Mouse (Mus musculus) embryonic facial prominence, embryonic 14.5 days (tissue): ENCODE measurements around the gene Cdon. TPM values are rescaled to one million over a fixed set of nuclear protein-coding genes. Genes with fewer than 3 reads are reported as not detected.

Experiments used
- ATAC-seq: fragments of 200-750 bp; cut with Nextera tagmentation; 2 replicates; pipeline ENCODE4 v1.8.0; 2017; ENCODE audit warnings: low read depth, moderate number of reproducible peaks, moderate TSS enrichment
- DNase-seq: peaks from one replicate; pipeline ENCODE4 v3.0.0-alpha.2; 2015; ENCODE audit warnings: low spot score
- H3K27ac ChIP-seq: fragments of 300-500 bp; sonication (generic); replicated peaks from 2 replicates; pipeline ENCODE4 v1.5.1; 2014; ENCODE audit warnings: low read depth, mild to moderate bottlenecking, low read length, moderate library complexity
- H3K27me3 ChIP-seq: fragments of 300-500 bp; sonication (generic); replicated peaks from 2 replicates; pipeline ENCODE4 v1.6.1; 2014; ENCODE audit warnings: low read length; ENCODE audit not compliant: control insufficient read depth, insufficient read depth
- H3K36me3 ChIP-seq: fragments of 300-500 bp; sonication (generic); 2 replicates; pipeline ENCODE4 v1.6.1; 2014; ENCODE audit warnings: low read length, mixed read lengths; ENCODE audit not compliant: control insufficient read depth, insufficient read depth
- H3K4me1 ChIP-seq: fragments of 300-500 bp; sonication (generic); 2 replicates; pipeline ENCODE4 v1.6.1; 2014; ENCODE audit warnings: antibody characterized with exemption, low read length; ENCODE audit not compliant: control insufficient read depth, insufficient read depth
- H3K4me2 ChIP-seq: fragments of 300-500 bp; sonication (generic); 2 replicates; pipeline ENCODE4 v1.6.1; 2014; ENCODE audit warnings: low read depth, mild to moderate bottlenecking, low read length, moderate library complexity, mixed read lengths
- H3K4me3 ChIP-seq: fragments of 300-500 bp; sonication (generic); 2 replicates; pipeline ENCODE4 v1.5.1; 2014; ENCODE audit warnings: low read depth, mild to moderate bottlenecking, low read length
- H3K9ac ChIP-seq: fragments of 300-500 bp; sonication (generic); 2 replicates; pipeline ENCODE4 v1.6.1; 2014; ENCODE audit warnings: low read depth, mild to moderate bottlenecking, low read length, moderate library complexity, mixed read lengths
- H3K9me3 ChIP-seq: fragments of 300-500 bp; sonication (generic); 2 replicates; pipeline ENCODE4 v1.6.1; 2016; ENCODE audit warnings: low read length; ENCODE audit not compliant: control insufficient read depth
- WGBS: fragments of 180-500 bp; shearing (Covaris S2); extraction: QIAGEN DNeasy Blood & Tissue Kit; methylation state at CpG from one replicate; pipeline ENCODE4 v1.1.7; 2014; 5-methylcytosine and 5-hydroxymethylcytosine counted together
- polyA plus RNA-seq: library from polyadenylated mRNA; unstranded; fragments of >200 nt; fragmentation: Nextera tagmentation; extraction: Ambion mirVana; gene quantifications from 2 replicates; pipeline ENCODE4 v1.2.1, GENCODE M21; 2014

Gene Cdon
- polyA plus RNA-seq, 1 experiment from 2014 or later = 15.8 TPM

DNA sequence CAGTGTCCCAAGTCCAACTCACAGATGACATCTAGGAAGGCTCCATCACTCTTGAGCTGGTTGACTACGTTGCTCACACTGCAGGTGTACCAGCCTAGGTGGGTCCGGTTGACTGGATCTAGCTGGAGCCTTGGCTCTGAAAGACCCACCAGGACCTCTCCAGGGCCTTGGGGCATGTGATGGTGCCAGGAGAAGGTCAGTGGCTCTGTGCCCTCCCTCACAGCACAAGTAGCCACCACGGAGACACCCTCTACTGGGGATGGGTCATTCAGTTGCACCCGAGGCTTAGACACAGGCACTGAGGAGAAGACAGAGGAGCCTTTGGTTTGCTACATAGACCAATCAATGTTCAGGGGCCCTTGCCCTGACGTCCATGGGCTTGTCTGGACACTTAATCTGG lies 95.3 kb downstream of the Cdon start:
- ATAC-seq = no peak
- Histone ChIP-seq H3K4me2 (no peak overlapping the region), H3K4me1 (no peaks in the 10 kb centered on the region), H3K4me3 (no peak overlapping the region), H3K27ac (no peak overlapping the region), H3K36me3 (no peaks in the 10 kb centered on the region), H3K9ac (no peak overlapping the region), H3K27me3 (no peaks in the 10 kb centered on the region), H3K9me3 (no peaks in the 10 kb centered on the region)
- 75% methylated on average over 5 of the region's 5 CpGs for WGBS
- DNase-seq = no peak

DNA sequence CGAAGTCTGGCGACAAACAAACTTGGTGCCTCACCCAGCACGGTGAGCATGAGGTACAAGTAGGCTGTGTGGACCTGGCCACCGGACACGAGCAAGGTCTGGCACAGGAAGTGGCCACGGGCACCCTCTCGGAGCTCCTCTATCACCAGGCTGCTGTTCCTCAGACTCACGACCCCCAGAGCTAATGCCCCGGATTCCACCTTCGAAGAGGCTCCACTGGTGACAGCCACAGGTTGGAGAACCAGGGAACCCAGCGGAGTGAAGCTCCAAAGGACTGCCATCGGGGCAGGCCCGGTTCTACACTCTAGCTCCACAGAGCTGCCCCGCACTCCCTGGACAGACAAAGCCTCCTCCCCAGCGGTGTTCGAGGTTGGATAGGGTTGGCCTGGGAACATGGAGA lies 95.8 kb downstream of the Cdon start:
- Histone ChIP-seq H3K27me3 (no peaks in the 10 kb centered on the region), H3K4me2 (no peak overlapping the region), H3K4me3 (no peak overlapping the region), H3K27ac (no peak overlapping the region), H3K36me3 (no peaks in the 10 kb centered on the region), H3K4me1 (no peaks in the 10 kb centered on the region), H3K9ac (no peak overlapping the region), H3K9me3 (no peaks in the 10 kb centered on the region)
- DNase-seq (no peak), ATAC-seq (no peak)
- 92% methylated on average over 12 of the region's 16 CpGs for WGBS

DNA sequence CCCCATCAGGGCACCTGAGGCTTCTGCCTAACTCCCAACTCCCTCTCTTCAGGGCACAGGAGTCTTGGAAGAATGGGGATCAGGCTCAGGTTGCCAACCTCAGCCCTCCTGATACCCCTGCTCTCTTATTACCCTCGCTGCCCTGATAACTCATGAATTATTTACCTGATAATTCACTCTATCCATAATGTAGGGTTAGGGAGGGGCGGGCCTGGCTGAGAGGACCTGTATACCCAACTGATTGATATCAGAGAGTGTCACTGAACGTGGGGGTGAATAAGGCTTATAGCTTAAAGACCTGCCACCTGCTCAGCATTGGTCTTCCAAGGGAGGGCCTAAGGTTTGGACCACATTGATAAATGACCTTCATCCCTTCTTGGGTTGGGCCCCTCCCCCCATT lies 97.2 kb downstream of the Cdon start, which contains the start of gene Gm1113:
Gm1113 (minus strand) TSS at position 101 of the 400 bp plus-strand sequence.
- H3K4me3 ChIP-seq = no peak within 1 kb of the TSS
- no peaks in the 10 kb centered on the region for H3K4me1 ChIP-seq
- H3K27ac ChIP-seq = no peak within 1 kb of the TSS
- ATAC-seq (no peak), DNase-seq (no peak)
- no peak within 1 kb of the TSS for H3K4me2 ChIP-seq
- WGBS = 80% methylated on average over 3 of the region's 3 CpGs
- no peaks in the 10 kb centered on the region for H3K27me3 ChIP-seq
- H3K9me3 ChIP-seq = no peaks in the 10 kb centered on the region
- no peak within 1 kb of the TSS for H3K9ac ChIP-seq
- no peaks in the 10 kb centered on the region for H3K36me3 ChIP-seq

DNA sequence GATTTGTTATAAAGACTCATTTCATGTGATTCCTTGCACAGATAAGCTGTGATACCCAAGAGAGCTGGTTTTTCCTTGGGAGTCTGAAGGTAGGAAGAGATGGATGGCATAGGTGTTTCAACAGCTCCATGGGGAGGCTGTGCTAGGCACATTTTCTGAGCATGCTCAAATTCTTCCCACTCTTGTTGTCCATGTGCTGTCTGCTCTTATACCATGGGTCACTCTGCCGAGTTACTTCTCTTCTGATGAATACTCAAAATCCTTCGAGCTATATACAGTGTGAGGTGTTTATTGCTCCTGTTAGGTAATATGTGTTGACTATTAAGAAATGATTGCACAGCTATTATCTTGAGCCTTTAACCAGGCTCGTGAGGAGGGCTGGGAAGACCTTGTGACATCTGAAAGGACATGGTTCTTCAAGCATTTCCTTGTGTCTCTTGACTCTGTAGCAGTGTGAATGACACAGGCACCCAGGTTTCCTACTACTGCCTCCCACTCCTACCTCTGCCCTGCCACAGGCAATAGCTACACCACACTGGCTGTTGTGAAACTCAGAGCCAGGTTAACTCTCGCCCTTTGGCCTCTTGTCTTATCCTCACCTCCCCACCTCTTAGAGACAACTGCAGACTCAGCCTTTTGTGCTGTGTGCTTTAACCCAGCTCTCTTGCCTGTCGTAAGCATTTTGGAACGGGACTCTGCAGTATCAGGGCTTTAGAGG lies 99.9 kb downstream of the Cdon start:
- H3K4me3 ChIP-seq = no peak overlapping the region
- ATAC-seq (no peak), DNase-seq (no peak)
- no peaks in the 10 kb centered on the region for H3K9me3 ChIP-seq
- no peak overlapping the region for H3K4me2 ChIP-seq
- peaks cover 9% of the 10 kb centered on the region for H3K4me1 ChIP-seq
- H3K27ac ChIP-seq = no peak overlapping the region
- no peak overlapping the region for H3K9ac ChIP-seq
- H3K36me3 ChIP-seq = no peaks in the 10 kb centered on the region
- H3K27me3 ChIP-seq = no peaks in the 10 kb centered on the region
- 76% methylated on average over 6 of the region's 6 CpGs for WGBS

DNA sequence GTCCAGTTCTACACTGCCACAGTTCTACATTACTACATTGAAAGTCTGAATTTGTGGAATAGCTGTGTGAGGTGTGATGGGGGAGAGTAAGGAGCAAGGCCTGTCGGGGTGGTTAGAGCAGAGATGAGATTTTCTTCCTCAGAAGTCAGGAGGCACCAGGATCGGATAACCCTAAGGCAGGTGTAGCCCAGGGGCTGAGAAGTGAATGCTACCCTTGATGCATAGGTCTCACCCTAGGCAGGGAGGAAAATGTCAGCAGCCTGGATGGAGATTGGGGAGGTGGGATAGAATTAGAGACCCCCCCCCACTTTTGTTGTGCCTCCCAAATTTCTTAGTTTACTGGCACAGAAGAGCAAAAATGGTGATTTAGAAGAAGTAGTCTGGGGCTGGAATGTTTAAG lies 101.3 kb downstream of the Cdon start:
- H3K27ac ChIP-seq = 0 out of 2 replicates have a peak overlapping the region, but pooled peaks have one; percentile 61
- H3K4me3 ChIP-seq = no peak overlapping the region
- H3K36me3 ChIP-seq = no peaks in the 10 kb centered on the region
- H3K4me1 ChIP-seq = peaks cover 9% of the 10 kb centered on the region
- no peak overlapping the region for H3K4me2 ChIP-seq
- H3K9me3 ChIP-seq = no peaks in the 10 kb centered on the region
- no peak overlapping the region for H3K9ac ChIP-seq
- WGBS = 58% methylated on average over 2 of the region's 2 CpGs
- DNase-seq (no peak), ATAC-seq (no peak)
- no peaks in the 10 kb centered on the region for H3K27me3 ChIP-seq

DNA sequence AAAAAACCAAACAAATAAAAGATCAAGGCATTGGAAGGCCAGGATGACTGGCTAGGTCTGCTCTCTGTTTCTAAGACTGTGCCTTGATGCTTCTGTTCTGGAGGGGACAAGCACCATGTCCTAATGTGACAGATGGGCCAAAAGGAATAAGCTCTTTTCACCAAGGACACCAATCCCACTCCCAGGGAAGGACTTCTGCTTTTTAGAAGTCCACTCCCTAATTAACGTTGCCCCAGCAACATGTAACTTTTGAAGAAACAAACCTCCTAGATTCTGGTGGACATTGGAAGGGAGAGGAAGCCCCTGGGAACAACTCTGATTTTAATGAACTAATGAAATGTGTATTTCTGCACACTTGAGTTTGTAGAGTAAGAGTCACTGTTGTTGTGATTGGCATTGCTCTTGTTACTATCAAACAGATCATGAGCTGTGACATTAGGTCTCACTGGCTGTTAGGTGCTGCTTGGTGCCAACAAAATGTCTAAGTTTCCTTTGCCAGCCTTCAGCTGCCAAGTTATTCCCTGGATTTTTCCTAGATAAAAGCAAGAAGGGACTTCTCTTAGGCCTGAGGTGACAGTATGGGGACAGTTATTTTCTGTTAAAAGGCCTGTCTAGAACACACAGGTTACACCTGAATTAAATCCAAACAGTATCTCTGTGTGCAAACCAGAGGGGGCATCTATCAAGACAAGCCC lies 102.0 kb downstream of the Cdon start:
- Histone ChIP-seq H3K9me3 (no peaks in the 10 kb centered on the region), H3K36me3 (no peaks in the 10 kb centered on the region), H3K4me2 (no peak overlapping the region), H3K27ac (peak overlapping the region; percentile 61), H3K4me1 (peaks cover 9% of the 10 kb centered on the region), H3K4me3 (no peak overlapping the region), H3K27me3 (no peaks in the 10 kb centered on the region), H3K9ac (no peak overlapping the region)
- 79% methylated on average over 1 of the region's 1 CpGs for WGBS
- DNase-seq (no peak), ATAC-seq (no peak)

DNA sequence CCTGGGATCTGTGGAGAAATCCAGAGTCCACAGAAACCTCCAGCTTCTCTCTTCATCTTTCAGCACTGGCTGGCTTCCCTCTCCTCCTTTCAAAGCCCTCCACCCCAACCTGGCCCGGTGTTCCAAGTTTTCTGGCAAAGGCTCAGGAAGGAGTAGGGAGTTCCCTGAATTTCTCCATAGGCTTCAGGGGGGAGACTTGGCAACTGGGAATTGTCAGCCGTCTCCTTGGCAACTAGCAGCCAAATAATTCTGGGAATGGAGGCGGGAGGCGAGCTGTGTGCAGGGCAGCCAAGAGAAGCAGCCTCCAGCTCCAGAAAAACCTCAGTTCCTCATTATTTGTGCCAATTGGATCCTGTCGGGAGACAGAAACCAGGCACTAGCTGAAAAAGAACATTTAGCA lies 102.6 kb downstream of the Cdon start:
- peak; percentile 90 for ATAC-seq
- Histone ChIP-seq H3K9me3 (no peaks in the 10 kb centered on the region), H3K4me2 (peak overlapping the region; percentile 6; the same call in 1 of the 2 replicates), H3K9ac (no peak overlapping the region), H3K4me1 (peaks cover 9% of the 10 kb centered on the region), H3K36me3 (no peaks in the 10 kb centered on the region), H3K27ac (peak overlapping the region; percentile 61), H3K27me3 (no peaks in the 10 kb centered on the region), H3K4me3 (no peak overlapping the region)
- peak; percentile 96 for DNase-seq
- 21% methylated on average over 5 of the region's 5 CpGs for WGBS

DNA sequence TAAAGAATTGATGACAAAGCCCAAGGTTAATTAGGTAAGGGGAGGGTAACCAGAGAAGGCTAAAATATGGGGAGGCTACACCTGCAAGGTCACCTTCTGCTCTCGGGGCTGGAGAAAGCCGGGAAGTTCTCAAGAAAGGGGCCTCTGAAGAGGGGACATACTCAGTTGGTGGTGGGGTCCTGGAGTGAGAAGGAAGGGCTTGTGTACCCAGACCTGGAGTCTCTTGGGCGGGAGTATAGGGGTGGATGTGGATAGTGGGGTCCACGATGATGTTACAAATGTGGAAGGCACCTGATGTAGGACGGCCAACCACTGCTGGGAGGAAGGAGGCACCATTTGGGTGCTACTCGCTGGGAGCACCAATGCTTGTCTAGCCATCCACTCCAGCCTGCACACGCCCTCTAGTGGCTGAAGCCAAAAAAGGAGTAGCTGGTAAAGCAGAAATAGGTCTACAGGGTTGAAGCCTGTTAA lies 103.0 kb downstream of the Cdon start:
- peak; percentile 88 for DNase-seq
- WGBS = 13% methylated on average over 7 of the region's 7 CpGs
- Histone ChIP-seq H3K4me3 (no peak overlapping the region), H3K9ac (no peak overlapping the region), H3K4me2 (peak overlapping the region; percentile 6; the same call in 1 of the 2 replicates), H3K36me3 (no peaks in the 10 kb centered on the region), H3K27me3 (no peaks in the 10 kb centered on the region), H3K9me3 (no peaks in the 10 kb centered on the region), H3K4me1 (peaks cover 9% of the 10 kb centered on the region), H3K27ac (peak overlapping the region; percentile 61)
- peak; percentile 85 for ATAC-seq
